Mouse (Mus musculus) spleen, adult 2 months (tissue): Measurements from ENCODE around the gene Cabp7.

ENCODE experiments used
- CTCF ChIP-seq: fragments of 200-500 bp; IDR thresholded peaks from 2 replicates; pipeline ENCODE4 v1.5.1; 2011; ENCODE audit warnings: mild to moderate bottlenecking, inconsistent platforms; ENCODE audit not compliant: insufficient read depth, insufficient read length, insufficient replicate concordance; ENCODE audit errors: extremely low read depth
- POLR2A ChIP-seq: fragments of 200-500 bp; IDR thresholded peaks from 2 replicates; pipeline ENCODE4 v1.6.1; 2011; ENCODE audit warnings: low read depth, low read length, inconsistent platforms

GRCm38 (mm10) chr11:4690353-4690752 lies 56.2 kb downstream of the Cabp7 start:
- TF ChIP-seq POLR2A = no peak
- no peak for TF ChIP-seq CTCF
